Mouse (Mus musculus) layer of hippocampus, adult 9-11 months (tissue): ENCODE measurements around the gene Ccdc6.

Experiments used
- DNase-seq: peaks from one replicate; pipeline ENCODE4 v3.0.0; 2022

Ccdc6 gene

GRCm38 (mm10) chr10:70135680-70136079, 38.8 kb downstream of the Ccdc6 start:
- DNase-seq = no peak

GRCm38 (mm10) chr10:70137652-70138051, 40.7 kb downstream of the Ccdc6 start:
- DNase-seq = no peak

GRCm38 (mm10) chr10:70138150-70138549, 41.2 kb downstream of the Ccdc6 start:
- no peak for DNase-seq

GRCm38 (mm10) chr10:70139368-70139767, 42.4 kb downstream of the Ccdc6 start:
- no peak for DNase-seq

- no peak for DNase-seq
Observed at GRCm38 (mm10) chr10:70140414-70140813, 43.5 kb downstream of the Ccdc6 start.

- peak; percentile 63 for DNase-seq
Observed at GRCm38 (mm10) chr10:70142623-70143022, 45.7 kb downstream of the Ccdc6 start.

- no peak for DNase-seq
Observed at GRCm38 (mm10) chr10:70144004-70144557, 47.2 kb downstream of the Ccdc6 start.

DNA sequence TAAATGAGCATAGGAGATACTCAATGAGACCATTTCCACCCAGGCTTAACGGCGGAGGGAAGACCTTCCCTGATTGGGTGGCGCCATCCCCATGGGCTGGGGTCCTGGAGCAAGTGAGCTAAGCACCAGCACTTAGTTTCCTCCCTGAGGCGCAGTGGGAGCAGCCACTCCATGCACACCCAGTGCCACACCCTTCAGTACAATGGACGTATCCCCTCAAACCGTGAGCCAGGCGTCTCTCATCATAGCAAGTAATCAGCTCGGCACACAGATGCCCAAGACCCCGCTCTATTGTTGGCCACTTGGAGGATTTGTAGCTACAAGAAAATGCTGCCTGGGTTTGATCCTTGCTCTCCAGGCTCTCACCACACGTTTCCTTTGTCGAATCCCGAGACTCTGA, 49.0 kb downstream of the Ccdc6 start:
- DNase-seq = no peak

GRCm38 (mm10) chr10:70149093-70149492, 52.2 kb downstream of the Ccdc6 start:
- DNase-seq = no peak

- DNase-seq = no peak
Observed at GRCm38 (mm10) chr10:70150301-70150700, 53.4 kb downstream of the Ccdc6 start.

DNA sequence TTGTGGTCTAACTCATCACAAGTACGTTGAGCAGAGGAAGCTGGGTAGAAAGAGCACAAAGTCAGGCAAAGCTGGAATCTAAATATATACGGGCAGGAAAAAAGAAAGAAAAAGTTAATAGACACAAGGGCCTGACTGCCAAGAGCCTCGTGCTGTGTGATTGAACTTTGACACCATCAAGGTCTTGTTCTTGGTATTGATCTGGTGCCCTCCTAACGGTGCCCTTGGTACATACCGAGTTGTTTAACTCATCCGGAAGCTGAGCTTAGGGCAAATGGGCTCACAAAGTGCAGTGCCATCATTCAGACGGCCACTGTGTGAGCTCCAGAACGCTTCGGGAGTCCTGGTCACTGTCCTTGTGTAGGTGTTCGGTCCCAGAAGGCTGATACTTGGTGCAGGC, 54.2 kb downstream of the Ccdc6 start:
- no peak for DNase-seq

- DNase-seq = no peak
Observed at GRCm38 (mm10) chr10:70152190-70152743, 55.3 kb downstream of the Ccdc6 start.

GRCm38 (mm10) chr10:70153810-70154209, 56.9 kb downstream of the Ccdc6 start:
- DNase-seq = no peak

DNA sequence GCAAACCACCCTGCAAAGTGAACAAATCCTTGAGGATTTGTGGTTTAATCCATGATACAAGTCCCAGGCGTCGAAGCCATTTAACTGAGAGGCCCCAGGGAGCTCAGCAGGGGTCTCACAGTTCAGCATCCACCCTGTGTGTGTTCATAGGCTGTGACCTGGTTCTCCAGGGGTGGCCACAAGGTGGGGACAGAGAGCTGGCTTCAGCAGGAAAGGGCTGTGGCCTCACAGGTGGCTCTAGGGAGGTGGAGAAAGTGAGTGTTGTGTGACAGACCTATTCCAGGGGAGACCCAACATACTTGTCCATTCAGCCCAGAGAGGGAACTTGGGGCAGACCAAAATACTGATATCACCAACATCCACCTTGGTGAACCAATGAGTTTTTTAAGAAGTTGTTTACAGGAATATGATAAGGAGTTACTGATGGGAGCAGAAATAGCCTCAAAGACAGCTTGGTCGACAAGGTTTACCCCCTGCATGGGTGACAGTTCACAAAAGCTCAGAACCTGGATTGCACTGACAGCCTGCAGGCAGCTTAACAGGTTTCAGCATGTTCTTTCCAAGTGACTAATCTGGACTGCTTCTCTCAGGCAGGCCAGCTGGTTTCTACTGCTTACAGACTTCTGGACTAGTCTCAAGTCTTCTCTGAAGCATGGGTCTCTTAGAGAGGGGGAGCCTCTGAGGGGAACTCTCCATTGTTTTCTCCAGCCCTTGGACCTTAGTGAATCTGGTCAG, 59.7 kb downstream of the Ccdc6 start:
- no peak for DNase-seq

- no peak for DNase-seq
Observed at GRCm38 (mm10) chr10:70159651-70160320, 62.9 kb downstream of the Ccdc6 start.

DNA sequence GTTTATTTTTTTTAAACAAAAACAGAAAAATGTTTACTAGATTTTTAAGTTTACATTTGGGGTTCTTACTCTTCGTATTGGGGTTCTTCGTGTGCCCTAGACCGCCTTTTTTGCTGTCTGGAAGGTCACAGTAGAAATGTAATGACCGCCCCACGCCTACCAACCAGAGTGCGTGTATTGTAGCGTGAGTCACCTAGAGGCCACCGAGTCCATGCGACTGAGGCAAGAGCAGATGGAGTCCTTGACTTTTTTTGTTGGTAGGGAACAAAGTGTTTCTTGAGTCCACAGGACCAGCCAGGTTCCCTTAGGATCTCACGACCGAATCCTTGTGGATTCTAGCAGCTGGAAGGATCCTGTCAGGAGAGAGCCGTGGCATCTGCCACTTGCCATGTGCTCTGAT, 63.9 kb downstream of the Ccdc6 start:
- DNase-seq = no peak

DNA sequence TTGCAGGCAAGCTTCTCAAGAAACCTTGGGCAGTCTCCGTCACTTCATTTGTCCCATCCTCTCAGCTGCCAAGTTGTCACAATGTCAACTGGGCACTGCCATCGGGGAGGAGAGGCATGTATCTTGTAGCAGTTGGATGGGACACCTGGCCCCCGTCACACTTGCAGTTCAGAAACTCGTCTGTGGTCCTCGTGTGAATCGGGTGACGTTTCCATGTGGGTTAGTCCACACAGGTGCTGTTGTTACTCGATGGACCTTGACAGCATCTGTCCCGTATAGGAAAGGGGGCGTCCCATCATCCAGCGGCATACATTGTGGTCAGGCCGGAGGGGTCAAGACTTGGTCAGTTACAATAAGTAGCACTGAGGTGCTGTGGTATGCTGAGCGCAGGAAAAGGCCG, 64.6 kb downstream of the Ccdc6 start:
- no peak for DNase-seq

DNA sequence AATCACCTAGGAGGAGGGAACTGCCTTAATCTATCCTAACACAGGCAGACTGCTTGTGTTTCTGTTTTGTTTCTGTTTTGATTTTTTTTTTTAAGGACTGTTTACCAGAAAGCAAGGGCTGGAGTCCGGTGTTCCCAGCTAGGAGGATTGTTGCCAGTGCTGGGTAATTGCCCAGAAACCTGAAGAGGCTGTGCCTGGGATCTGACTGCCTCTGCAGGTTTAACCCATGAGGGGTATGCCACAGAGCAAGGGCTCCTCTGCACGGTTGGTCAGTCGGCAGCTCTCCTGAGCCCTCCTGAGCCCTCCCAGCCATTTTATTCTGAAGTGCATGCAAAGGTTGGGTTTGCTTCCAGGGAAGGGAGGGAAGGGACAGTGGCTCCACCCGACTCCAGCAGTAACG, 66.8 kb downstream of the Ccdc6 start:
- no peak for DNase-seq

DNA sequence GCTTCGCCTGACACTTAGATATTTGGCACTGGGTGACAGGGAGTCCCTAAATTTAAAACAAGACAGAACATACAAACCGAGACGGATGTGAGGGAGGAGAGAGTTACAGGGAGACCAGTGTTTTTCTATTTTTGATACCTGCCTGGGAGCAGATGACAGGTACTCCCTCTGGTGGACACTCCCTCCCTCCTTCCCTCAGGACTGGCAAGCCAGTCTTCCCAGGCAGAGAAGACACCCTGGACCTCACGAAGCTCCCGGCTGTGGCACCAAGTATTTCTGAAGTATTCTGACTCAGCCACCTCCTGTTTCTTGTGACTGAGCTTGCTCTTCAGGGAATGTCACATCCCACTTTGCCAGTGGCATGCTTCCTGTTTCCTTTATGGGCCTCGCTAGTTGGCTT, 69.0 kb downstream of the Ccdc6 start:
- DNase-seq = no peak

DNA sequence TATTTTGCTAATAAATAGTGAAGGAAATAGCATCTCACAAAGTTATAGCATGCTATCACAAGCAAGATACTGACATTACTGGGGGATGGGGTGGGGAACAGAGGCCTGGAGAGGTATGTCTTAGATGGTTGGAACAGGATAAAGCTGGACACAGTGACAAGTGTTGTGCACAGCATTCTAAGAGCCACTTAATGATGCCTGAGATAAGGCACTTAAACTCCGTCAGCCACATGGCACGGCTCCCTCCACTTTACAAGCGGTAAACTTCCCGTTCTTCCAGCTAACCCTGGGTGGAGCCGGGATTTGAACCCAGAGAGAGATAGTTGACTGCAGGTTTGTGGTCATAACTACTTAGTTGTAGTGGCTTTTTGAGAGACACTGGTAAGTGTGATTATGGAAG, 69.5 kb downstream of the Ccdc6 start:
- DNase-seq = no peak

- no peak for DNase-seq
Observed at GRCm38 (mm10) chr10:70167625-70168024, 70.7 kb downstream of the Ccdc6 start.

- no peak for DNase-seq
Observed at GRCm38 (mm10) chr10:70168396-70168795, 71.5 kb downstream of the Ccdc6 start.

DNA sequence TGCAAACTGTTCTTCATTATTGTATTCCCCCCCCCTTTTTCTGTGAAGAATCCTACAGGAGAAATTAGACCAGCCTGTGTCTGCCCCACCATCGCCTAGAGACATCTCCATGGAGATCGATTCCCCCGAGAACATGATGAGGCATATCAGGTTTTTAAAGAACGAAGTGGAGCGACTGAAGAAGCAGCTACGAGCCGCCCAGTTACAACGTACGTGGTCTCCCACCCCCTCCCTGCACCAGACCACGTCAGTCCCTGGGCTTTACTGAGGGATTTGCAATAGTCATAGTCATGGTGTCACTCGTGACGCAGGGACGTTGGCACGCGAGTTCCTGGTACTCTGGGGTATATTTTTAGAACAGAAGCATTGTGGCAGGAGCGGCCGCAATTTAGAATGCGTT, 72.1 kb downstream of the Ccdc6 start:
- DNase-seq = peak; percentile 64

- DNase-seq = no peak
Observed at GRCm38 (mm10) chr10:70173314-70173713, 76.4 kb downstream of the Ccdc6 start.
